Comparison of ENCODE assay signal across 17 mouse cellular contexts in genomic region chr9:120353967-120354366, GRCm38 (mm10). TPM values are rescaled to one million over a fixed set of nuclear protein-coding genes. Genes with fewer than 3 reads are reported as not detected.
DNase-seq lines count a peak whose midpoint lies in the region; TF ChIP-seq lines count a peak whose summit lies in the region.
"Had no signal": no experiment of that assay in that cellular context is flagged by ENCODE, and none has a peak within 500 bp of the region (broad histone marks: within the 10 kb centered on the region; RNA-seq: fewer than 3 reads in every experiment).

No protein-coding gene starts in this region.

- TF ChIP-seq CTCF in heart, adult 2 months (IDR thresholded peaks at IDR 0.05): peak; percentile 42
- 0 out of 2 replicates have a peak, but pooled peaks have one; percentile 10 for TF ChIP-seq CTCF in lung, adult 2 months (IDR thresholded peaks at IDR 0.05; ENCODE audit: insufficient read depth, low read length)
- peak; percentile 47 for TF ChIP-seq CTCF in E14TG2a.4 (conservative IDR thresholded peaks at IDR 0.05; ENCODE audit: low read length)

- H3K36me3 ChIP-seq in heart, adult 2 months (ENCODE audit: control insufficient read depth, insufficient read depth, low read length): peaks cover 5% of the 10 kb centered on the region; the same call in 1 of the 2 replicates
- no peaks in the 10 kb centered on the region for H3K36me3 ChIP-seq in E14TG2a.4 (ENCODE audit: insufficient read depth, low read length)
- H3K36me3 ChIP-seq: lung, embryonic 15.5 days had no signal

- no peak overlapping the region for H3K9ac ChIP-seq in heart, adult 2 months (ENCODE audit: low read depth, low read length)
- H3K9ac ChIP-seq: lung, embryonic 15.5 days had no signal

- no peak overlapping the region for H3K27ac ChIP-seq in heart, adult 2 months
- H3K27ac ChIP-seq: lung, embryonic 15.5 days had no signal

- H3K27me3 ChIP-seq in heart, adult 2 months (ENCODE audit: control insufficient read depth, insufficient read depth, low read length): no peaks in the 10 kb centered on the region
- H3K27me3 ChIP-seq in E14TG2a.4 (ENCODE audit: insufficient read depth, low read length): no peaks in the 10 kb centered on the region
- H3K27me3 ChIP-seq: lung, embryonic 15.5 days had no signal

- DNase-seq in heart, adult 2 months: no peak
- no peak for DNase-seq in heart, adult 18-20 months
- no peak for DNase-seq in lung, adult 2 months
- DNase-seq in lung, adult 18-20 months: no peak
- peak; percentile 25 for DNase-seq in induced T-regulatory cell, adult 2 months (ENCODE audit: low read depth)
- no peak for DNase-seq in kidney, postnatal 10 days
- DNase-seq in ovary, postnatal 14 days (ENCODE audit: low spot score): no peak
- DNase-seq: B cell, adult 2 months; cerebellum, adult 2 months; gastrocnemius, postnatal 36 days; kidney, adult 8-10 months; layer of hippocampus, adult 9-11 months had no signal

- no peak overlapping the region for H3K4me3 ChIP-seq in heart, adult 2 months
- H3K4me3 ChIP-seq in lung, adult 2 months (replicated peaks; ENCODE audit: extremely low read depth, low read depth, low read length): no peak overlapping the region
- no peak overlapping the region for H3K4me3 ChIP-seq in E14TG2a.4 (replicated peaks; ENCODE audit: low read length)
- H3K4me3 ChIP-seq: erythroblast, embryonic 14.5 days; lung, embryonic 15.5 days; myocyte had no signal

- H3K4me1 ChIP-seq in heart, adult 2 months (ENCODE audit: control insufficient read depth, insufficient read depth, low read length): peaks cover 11% of the 10 kb centered on the region
- H3K4me1 ChIP-seq in lung, adult 2 months (ENCODE audit: control insufficient read depth, insufficient read depth, low read length): peaks cover 24% of the 10 kb centered on the region
- no peaks in the 10 kb centered on the region for H3K4me1 ChIP-seq in E14TG2a.4 (replicated peaks; ENCODE audit: low read depth, low read length)

- no peak for TF ChIP-seq POLR2A in heart, adult 2 months (IDR thresholded peaks at IDR 0.05; ENCODE audit: insufficient read depth, low read depth, low read length)
- TF ChIP-seq POLR2A in lung, adult 2 months (IDR thresholded peaks at IDR 0.05; ENCODE audit: borderline replicate concordance, extremely low read depth, low read depth, low read length): no peak

- no peak for TF ChIP-seq EP300 in heart, adult 2 months (IDR thresholded peaks at IDR 0.05; ENCODE audit: insufficient read depth, low read depth, low read length)

- H3K79me2 ChIP-seq in heart, adult 2 months (replicated peaks; ENCODE audit: control insufficient read depth, insufficient read depth, low read length): no peaks in the 10 kb centered on the region

- peaks cover 6% of the 10 kb centered on the region; the same call in 1 of the 2 replicates for H3K9me3 ChIP-seq in E14TG2a.4 (ENCODE audit: low read length)
- H3K9me3 ChIP-seq: lung, embryonic 15.5 days had no signal

- 78% methylated on average over 3 of the region's 3 CpGs for WGBS in heart, adult 2 months
- 78% methylated on average over 3 of the region's 3 CpGs for WGBS in lung, adult 2 months

- intact Hi-C loops in heart, adult 2 months (cut with DNase I): no loop called here

RNA-seq across cellular contexts. Expression of gene Myrip, which starts 52.7 kb away (rescaled TPM):
- 1 to 10 TPM; 5.4 to 6.2 TPM for total RNA-seq in heart, adult 2 months (2021)
- polyA plus RNA-seq in heart, adult 2 months (2012; rRNA removed): 1.5 and 1.8 TPM in 2 replicates
- 1 to 10 TPM; 6.8 to 9.5 TPM for total RNA-seq in heart, adult 18-20 months (2021)
- polyA plus RNA-seq in lung, adult 2 months (2012; rRNA removed): 5.9 and 9.0 TPM in 2 replicates
- total RNA-seq: megakaryocyte-erythroid progenitor cell, adult 5-6 weeks had no signal
- polyA plus RNA-seq: erythroblast, embryonic 14.5 days had no signal
